Mouse (Mus musculus) natural killer cell, adult 2 months (primary cell): ENCODE data around the gene Mical2.

Source experiments
- DNase-seq, 2 experiments: peaks; one replicate each; pipeline ENCODE4 v3.0.0; 2022; ENCODE audit warnings: low spot score in 2 of 2

Gene Mical2

DNA sequence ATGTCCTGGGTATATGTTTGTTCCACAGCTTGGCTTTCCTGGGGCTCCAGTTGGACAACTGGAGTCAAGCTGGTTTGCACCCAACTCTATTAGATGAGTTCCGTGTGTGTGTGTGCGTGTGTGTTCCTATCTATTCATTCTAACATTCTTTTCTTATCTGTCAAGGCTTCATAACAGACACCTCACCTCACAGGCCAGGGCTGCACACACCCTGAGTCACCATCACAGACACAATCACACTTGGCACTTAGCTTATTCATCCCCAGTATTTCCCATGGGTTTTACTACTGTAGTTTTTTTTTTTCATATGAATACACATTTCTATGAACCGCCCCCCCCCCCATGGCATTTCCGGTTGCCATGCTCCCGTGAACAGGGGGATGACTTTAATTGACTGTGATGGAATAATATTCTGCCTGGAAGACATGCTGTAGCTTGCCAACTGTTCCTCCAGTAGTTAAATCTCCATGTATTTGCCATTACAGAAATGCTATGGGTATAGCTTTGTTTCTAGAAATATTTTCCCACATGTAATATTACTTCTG, 230.0 kb downstream of the Mical2 start:
- DNase-seq, result no peak

DNA sequence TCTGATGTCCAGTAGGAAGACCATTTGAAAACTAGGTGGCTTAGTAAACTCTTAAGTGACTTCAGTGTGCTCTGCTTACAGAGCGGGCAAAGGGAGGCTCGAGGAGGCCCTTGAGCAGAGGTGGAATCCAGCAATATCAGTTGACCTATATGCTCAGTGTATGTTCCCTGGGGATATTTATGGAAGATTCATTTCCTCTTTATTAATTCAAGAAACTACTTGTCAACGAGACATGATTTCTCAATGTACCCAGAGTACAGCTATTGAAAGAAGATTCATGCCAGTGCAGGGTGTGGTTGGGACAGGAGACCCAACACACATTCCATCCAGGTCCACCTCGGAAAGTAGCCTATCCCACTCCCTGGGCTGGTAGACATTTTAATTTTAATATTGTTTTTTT, 231.7 kb downstream of the Mical2 start:
- DNase-seq, result no peak

DNA sequence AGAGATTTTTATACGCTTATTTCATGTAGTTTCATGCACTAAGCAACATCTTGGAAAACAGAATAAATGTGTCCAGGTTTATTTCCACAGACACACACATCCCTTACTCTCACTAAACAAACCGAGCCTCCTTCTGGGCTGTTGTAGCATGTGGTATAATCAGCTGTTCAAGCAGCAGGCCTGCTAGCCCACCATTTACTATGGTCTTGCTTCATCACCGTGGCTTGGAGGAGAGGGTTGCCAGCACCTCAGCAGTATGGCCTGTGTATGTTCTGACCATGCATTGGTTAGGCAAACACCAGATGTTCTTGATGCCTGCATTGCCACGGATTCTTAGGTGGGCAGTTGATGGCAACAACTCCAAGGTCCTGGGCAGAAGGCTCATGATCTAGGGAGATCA, 232.3 kb downstream of the Mical2 start:
- no peak for DNase-seq

DNA sequence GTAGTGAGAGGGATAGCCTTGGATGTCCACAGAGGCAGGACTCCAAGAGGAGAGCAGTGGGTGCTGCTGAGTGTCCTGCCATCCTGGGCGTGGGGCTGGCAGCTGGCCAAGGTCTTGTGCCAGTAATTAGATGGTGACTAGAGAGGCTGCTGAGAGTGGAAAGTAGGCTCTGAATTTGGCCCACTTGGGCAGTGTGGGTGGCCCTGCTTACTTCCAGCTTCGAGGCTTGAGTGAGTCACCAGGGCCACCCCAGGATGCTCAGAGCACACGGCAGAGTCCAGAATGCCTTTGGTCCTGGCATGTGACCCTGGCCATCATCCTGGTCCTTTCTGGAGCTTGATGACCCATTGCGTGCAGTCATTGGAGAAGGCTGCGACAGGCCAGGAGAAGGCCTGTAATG, 232.8 kb downstream of the Mical2 start:
- DNase-seq, result no peak
